Mouse (Mus musculus): ENCODE results near the gene Nek10.
"Not testable (repeated sequence)": the region's sequence is repeated elsewhere in the genome, so short reads cannot be mapped to it uniquely, and the experiment has no call there.

DNA sequence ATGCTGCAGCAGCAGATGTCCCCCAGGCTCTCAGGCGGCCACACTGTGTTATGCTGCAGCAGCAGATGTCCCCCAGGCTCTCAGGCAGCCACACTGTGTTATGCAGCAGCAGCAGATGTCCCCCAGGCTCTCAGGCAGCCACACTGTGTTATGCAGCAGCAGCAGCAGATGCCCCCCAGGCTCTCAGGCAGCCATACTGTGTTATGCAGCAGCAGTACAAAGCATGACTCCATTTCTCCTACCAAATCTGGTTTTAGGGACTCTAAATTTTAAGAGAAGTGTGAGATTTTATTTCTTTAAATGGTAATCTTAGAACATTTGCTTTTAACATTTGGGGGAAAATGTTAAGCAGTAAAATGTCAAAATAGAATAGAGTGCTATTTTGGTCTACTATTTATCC, 180.9 kb downstream of the Nek10 start:
- not testable (repeated sequence) for TF ChIP-seq CTCF, EP300 (IDR thresholded peaks at IDR 0.05)

All from lung, postnatal 0 days (tissue).